Mouse (Mus musculus): ENCODE measurements around the gene Homer3. TPM values are rescaled to one million over a fixed set of nuclear protein-coding genes. Genes with fewer than 3 reads are reported as not detected.

Homer3 gene
- total and polyA plus RNA-seq, 3 experiments = 3.8 to 12.0 (median 6.7) TPM

DNA sequence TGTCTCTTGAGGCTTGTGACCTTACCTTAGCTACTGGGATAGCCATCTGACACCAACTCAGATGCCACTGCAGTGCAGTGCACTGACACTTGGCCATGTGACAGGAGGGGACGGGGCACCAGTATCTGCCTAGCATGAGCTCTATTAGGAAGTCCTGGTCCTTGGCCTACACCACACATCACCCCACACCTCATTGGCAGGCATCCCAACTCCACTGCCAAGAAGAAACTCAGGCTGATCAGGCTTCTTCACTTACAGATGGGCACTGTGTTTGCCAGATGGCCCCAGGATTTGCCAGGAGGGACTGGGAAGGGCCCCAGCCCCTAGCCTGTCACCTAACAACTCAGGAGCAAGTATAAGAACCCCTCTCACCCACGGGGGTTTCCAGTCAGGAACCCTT lies 30.8 kb downstream of the Homer3 start:
- H3K9me3 ChIP-seq (replicated peaks) = no peaks in the 10 kb centered on the region
- ATAC-seq (ENCODE audit: extremely low read depth, insufficient number of reproducible peaks, low FRiP score, poor library complexity, severe bottlenecking) (no peak), DNase-seq (ENCODE audit: low spot score) (no peak)
- no peak for TF ChIP-seq GATA2 (IDR thresholded peaks at IDR 0.05; ENCODE audit: borderline replicate concordance, low read depth, low read length)
- no peak for TF ChIP-seq POLR2AphosphoS5 (IDR thresholded peaks at IDR 0.05; ENCODE audit: insufficient replicate concordance, low read depth, low read length)
- TF ChIP-seq CTCF (IDR thresholded peaks at IDR 0.05; ENCODE audit: low read depth, low read length) = no peak
- TF ChIP-seq TAL1 (conservative IDR thresholded peaks at IDR 0.05; ENCODE audit: low read depth, low read length) = no peak
- no peak for TF ChIP-seq GATA1 (IDR thresholded peaks at IDR 0.05; ENCODE audit: borderline replicate concordance, low read length)
- H3K27me3 ChIP-seq (ENCODE audit: insufficient read depth, low read length) = peaks cover 32% of the 10 kb centered on the region
- H3K4me1 ChIP-seq (ENCODE audit: insufficient read depth, low read depth, low read length) = peaks cover 22% of the 10 kb centered on the region
- no peak overlapping the region for H3K4me3 ChIP-seq (ENCODE audit: low read depth, low read length)
- peaks cover 53% of the 10 kb centered on the region for H3K36me3 ChIP-seq (replicated peaks)

DNA sequence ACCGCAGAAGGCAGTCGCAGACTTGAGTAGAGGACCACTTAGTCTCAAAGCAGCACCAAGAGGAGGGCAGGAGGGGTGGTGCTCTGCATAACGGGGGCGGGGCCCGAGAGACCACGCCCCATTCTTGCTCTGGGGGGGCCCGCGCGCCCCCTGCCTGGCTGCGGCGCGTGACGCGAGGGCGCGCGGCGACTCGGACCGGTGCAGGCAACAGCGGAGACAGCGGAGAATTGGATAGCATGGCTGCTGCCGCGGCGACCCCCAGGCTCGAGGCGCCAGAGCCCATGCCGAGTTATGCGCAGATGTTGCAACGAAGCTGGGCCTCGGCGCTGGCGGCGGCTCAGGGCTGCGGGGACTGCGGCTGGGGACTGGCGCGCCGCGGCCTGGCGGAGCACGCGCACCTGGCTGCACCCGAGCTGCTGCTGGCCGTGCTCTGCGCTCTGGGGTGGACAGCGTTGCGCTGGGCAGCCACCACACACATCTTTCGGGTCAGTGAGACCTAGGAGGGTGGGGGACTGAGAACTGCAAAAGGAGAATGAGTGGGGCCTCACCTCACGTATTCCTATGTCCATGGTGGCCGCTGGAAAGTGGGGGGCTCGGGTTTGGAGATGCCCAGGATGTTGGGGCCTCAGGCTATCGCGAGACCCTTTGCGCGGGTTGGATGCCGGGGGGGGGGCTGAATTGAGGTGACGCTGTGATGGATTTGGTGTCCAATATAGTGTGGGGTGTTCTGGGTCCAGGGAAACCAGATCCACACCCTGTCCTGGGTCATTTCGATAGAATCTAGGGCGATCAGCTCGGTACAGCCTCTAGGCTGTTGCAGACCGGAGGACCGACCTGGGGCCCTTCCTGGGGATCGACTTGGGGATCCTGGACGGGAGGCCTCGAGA lies 33.2 kb downstream of the Homer3 start, which contains the start of gene Cers1:
Gene Cers1, plus strand, starts transcription at position 152 of the 887 bp plus-strand sequence.
- H3K36me3 ChIP-seq (replicated peaks) = peaks cover 31% of the 10 kb centered on the region
- no peak for ATAC-seq (ENCODE audit: extremely low read depth, insufficient number of reproducible peaks, low FRiP score, poor library complexity, severe bottlenecking)
- DNase-seq (ENCODE audit: low spot score) = no peak
- H3K4me3 ChIP-seq (ENCODE audit: low read depth, low read length) = peak within 1 kb of the TSS; percentile 56; the same call in 1 of the 2 replicates
- H3K4me1 ChIP-seq (ENCODE audit: insufficient read depth, low read depth, low read length) = peaks cover 22% of the 10 kb centered on the region
- TF ChIP-seq TAL1 (conservative IDR thresholded peaks at IDR 0.05; ENCODE audit: low read depth, low read length) (no peak), CTCF (IDR thresholded peaks at IDR 0.05; ENCODE audit: low read depth, low read length) (no peak), POLR2AphosphoS5 (IDR thresholded peaks at IDR 0.05; ENCODE audit: insufficient replicate concordance, low read depth, low read length) (no peak), GATA1 (IDR thresholded peaks at IDR 0.05; ENCODE audit: borderline replicate concordance, low read length) (no peak), GATA2 (IDR thresholded peaks at IDR 0.05; ENCODE audit: borderline replicate concordance, low read depth, low read length) (no peak)
- peaks cover 42% of the 10 kb centered on the region for H3K27me3 ChIP-seq (ENCODE audit: insufficient read depth, low read length)
- H3K9me3 ChIP-seq (replicated peaks) = no peaks in the 10 kb centered on the region

DNA sequence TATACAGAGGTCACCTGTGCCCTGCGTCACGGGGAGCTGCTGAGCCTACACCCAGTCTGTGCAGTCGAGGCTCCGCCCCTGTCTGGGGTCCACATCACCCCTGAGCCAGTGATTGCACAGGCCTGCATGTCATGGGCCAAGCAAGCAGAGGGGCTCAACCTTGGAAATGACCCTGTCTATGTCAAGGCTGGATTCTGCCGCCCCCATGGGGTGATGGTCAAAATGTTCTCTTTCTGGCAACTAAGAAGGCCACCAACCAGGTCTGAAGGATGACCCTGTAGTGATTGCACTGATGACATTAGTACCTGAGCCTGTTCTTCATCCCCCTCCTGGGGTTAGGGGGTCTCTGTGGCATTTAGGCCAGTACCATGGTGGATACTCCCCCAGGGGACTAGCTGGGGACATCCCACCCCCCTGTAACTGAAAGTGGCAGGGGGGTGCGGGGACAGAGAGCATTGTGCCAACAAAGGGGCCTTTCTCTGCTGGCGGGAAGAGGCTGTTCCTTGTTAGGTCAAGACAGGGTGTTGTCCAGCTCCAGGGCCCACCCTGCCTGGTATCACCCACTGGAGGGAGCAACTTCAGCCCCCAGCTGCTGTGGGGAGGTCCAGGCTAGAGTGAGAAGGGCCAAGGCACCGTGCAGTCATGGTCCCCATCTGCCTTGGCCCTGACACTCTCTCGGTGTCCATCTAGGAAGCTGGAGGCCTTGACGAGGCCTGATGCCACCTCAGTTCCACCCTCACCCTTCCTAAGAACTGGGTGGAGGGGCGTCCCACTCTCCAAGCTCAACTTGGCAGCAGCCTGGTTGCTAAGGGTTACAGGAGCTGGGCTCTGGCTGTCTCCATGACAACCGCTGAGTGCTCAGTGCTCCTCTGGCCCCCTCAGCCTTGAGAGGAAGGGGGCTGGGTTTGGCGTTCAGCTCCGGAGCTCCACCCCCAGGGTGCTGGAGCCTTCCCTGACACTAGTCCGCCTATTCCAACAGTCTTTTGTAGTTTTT lies 34.2 kb downstream of the Homer3 start:
- TF ChIP-seq TAL1 (conservative IDR thresholded peaks at IDR 0.05; ENCODE audit: low read depth, low read length) (no peak), POLR2AphosphoS5 (IDR thresholded peaks at IDR 0.05; ENCODE audit: insufficient replicate concordance, low read depth, low read length) (no peak), GATA2 (IDR thresholded peaks at IDR 0.05; ENCODE audit: borderline replicate concordance, low read depth, low read length) (no peak), CTCF (IDR thresholded peaks at IDR 0.05; ENCODE audit: low read depth, low read length) (no peak), GATA1 (IDR thresholded peaks at IDR 0.05; ENCODE audit: borderline replicate concordance, low read length) (no peak)
- Histone ChIP-seq H3K4me1 (ENCODE audit: insufficient read depth, low read depth, low read length) (peaks cover 26% of the 10 kb centered on the region), H3K4me3 (ENCODE audit: low read depth, low read length) (no peak overlapping the region), H3K36me3 (replicated peaks) (peaks cover 22% of the 10 kb centered on the region), H3K9me3 (replicated peaks) (no peaks in the 10 kb centered on the region), H3K27me3 (ENCODE audit: insufficient read depth, low read length) (peaks cover 50% of the 10 kb centered on the region)
- ATAC-seq (ENCODE audit: extremely low read depth, insufficient number of reproducible peaks, low FRiP score, poor library complexity, severe bottlenecking) = no peak
- DNase-seq (ENCODE audit: low spot score) = no peak

DNA sequence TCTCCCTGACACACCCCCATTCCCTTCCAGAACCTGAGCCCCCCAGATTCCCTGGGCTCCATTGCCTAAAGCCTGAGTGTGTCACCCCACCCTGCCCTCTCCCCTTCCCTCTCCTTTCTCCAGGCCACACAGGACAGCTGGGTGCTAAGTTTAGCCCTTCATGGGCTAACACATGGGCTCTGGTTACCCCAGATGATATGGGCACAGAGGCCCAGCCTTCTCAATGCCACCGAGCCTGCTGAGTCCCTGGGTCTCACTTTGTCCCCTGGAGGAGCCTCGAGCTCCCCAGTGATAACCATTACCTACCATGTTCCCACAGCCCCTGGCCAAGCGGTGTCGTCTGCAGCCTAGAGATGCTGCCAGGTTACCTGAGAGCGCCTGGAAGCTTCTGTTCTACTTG lies 35.2 kb downstream of the Homer3 start:
- Histone ChIP-seq H3K4me3 (ENCODE audit: low read depth, low read length) (no peak overlapping the region), H3K9me3 (replicated peaks) (no peaks in the 10 kb centered on the region), H3K27me3 (ENCODE audit: insufficient read depth, low read length) (peaks cover 58% of the 10 kb centered on the region), H3K36me3 (replicated peaks) (peaks cover 11% of the 10 kb centered on the region), H3K4me1 (ENCODE audit: insufficient read depth, low read depth, low read length) (peaks cover 23% of the 10 kb centered on the region)
- DNase-seq (ENCODE audit: low spot score) = no peak
- ATAC-seq (ENCODE audit: extremely low read depth, insufficient number of reproducible peaks, low FRiP score, poor library complexity, severe bottlenecking) = no peak
- TF ChIP-seq CTCF (IDR thresholded peaks at IDR 0.05; ENCODE audit: low read depth, low read length) (no peak), GATA2 (IDR thresholded peaks at IDR 0.05; ENCODE audit: borderline replicate concordance, low read depth, low read length) (no peak), GATA1 (IDR thresholded peaks at IDR 0.05; ENCODE audit: borderline replicate concordance, low read length) (no peak), POLR2AphosphoS5 (IDR thresholded peaks at IDR 0.05; ENCODE audit: insufficient replicate concordance, low read depth, low read length) (no peak), TAL1 (conservative IDR thresholded peaks at IDR 0.05; ENCODE audit: low read depth, low read length) (no peak)

DNA sequence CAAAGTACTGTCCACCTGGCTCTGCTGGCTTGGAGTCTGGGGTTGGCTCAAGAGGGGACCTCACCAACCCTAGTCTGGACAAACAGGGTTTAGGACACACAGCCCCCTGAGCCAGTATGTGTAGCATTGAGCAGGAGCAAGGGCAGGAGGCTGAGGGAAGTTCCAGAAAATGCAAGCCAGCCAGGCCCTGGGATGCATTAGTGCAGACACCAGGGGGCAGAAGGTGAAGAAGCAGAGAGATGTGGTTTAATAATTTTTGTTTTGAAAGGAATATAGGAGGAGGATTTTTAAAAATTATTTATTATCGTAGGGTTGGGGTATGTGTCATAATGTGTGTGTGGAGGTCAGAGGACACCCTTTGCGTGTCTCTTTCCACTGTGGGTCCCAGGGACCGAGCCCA lies 41.1 kb downstream of the Homer3 start:
- no peak overlapping the region for H3K4me3 ChIP-seq (ENCODE audit: low read depth, low read length)
- ATAC-seq (ENCODE audit: extremely low read depth, insufficient number of reproducible peaks, low FRiP score, poor library complexity, severe bottlenecking) (no peak), DNase-seq (ENCODE audit: low spot score) (no peak)
- no peak for TF ChIP-seq POLR2AphosphoS5 (IDR thresholded peaks at IDR 0.05; ENCODE audit: insufficient replicate concordance, low read depth, low read length)
- H3K4me1 ChIP-seq (ENCODE audit: insufficient read depth, low read depth, low read length) = peaks cover 22% of the 10 kb centered on the region
- peaks cover 7% of the 10 kb centered on the region for H3K9me3 ChIP-seq (replicated peaks)
- H3K36me3 ChIP-seq (replicated peaks) = no peaks in the 10 kb centered on the region
- peaks cover 38% of the 10 kb centered on the region for H3K27me3 ChIP-seq (ENCODE audit: insufficient read depth, low read length)

DNA sequence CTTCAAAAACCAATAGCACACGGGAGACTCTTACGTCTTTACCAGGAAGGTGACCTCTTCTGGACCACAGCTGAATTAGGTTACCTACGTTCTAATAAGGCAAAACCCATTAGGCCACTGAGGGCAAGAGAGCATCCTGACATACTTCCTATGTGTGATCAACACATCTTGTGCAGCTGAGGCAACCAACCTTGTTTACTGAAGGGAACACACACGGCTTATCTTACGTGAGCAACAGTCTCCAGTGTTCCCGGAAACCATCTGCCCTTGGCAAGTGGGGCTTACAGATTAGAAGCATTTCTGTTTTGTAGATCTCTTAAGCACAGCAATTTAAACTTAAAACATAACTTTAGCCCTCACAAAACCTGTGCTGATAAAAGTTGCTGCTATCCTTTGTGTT lies 44.9 kb downstream of the Homer3 start:
- 0 out of 2 replicates have a peak, but pooled peaks have one; percentile 15 for ATAC-seq (ENCODE audit: extremely low read depth, insufficient number of reproducible peaks, low FRiP score, poor library complexity, severe bottlenecking)
- peaks cover 30% of the 10 kb centered on the region for H3K4me1 ChIP-seq (ENCODE audit: insufficient read depth, low read depth, low read length)
- H3K4me3 ChIP-seq (ENCODE audit: low read depth, low read length) = no peak overlapping the region

More for the DNA sequence above, 44.9 kb downstream of the Homer3 start:
- TF ChIP-seq POLR2AphosphoS5 (IDR thresholded peaks at IDR 0.05; ENCODE audit: insufficient replicate concordance, low read depth, low read length) = no peak
- TF ChIP-seq TAL1 (conservative IDR thresholded peaks at IDR 0.05; ENCODE audit: low read depth, low read length) = peak; percentile 49
- H3K36me3 ChIP-seq (replicated peaks) = peaks cover 31% of the 10 kb centered on the region
- H3K9me3 ChIP-seq (replicated peaks) = peaks cover 24% of the 10 kb centered on the region
- no peak for DNase-seq (ENCODE audit: low spot score)
- H3K27me3 ChIP-seq (ENCODE audit: insufficient read depth, low read length) = peaks cover 17% of the 10 kb centered on the region
